Mouse (Mus musculus): ENCODE data around the gene Hoxa6.

DNA sequence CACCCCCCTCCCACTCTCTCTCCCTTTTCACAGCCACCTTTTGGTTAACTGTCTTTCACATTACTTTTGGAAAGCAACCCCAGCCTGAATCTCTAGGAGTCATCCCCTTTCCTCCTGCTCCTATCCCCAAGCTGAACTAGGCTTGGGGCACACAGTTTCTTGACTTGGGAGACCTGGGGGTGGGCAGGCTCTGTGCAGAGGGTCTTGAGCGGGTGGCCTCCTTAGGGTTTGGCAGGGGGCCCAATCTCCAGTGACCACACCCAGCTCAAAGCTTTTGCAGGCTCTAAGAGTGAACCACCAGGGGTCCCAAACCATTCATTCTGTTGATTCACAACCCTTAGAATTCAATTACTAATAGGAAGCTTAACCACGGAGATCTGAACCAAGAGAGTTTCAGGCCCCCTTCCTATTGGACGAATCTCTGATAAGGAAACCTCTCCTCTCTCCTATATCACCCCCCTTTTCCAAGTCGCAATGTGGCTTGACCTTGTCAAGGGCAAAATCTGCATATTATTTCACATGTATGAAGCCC lies 34.3 kb upstream of the Hoxa6 start:
- TF ChIP-seq TBP (IDR thresholded peaks at IDR 0.05; ENCODE audit: low read depth, low read length): no peak
- no peak for TF ChIP-seq SIN3A (IDR thresholded peaks at IDR 0.05; ENCODE audit: low read length)
- no peak for TF ChIP-seq CTCF (IDR thresholded peaks at IDR 0.05 in 2 of 3, conservative IDR thresholded peaks at IDR 0.05 in 1 of 3; ENCODE audit: control insufficient read depth in 1 of 3, insufficient read depth in 1 of 3, low read depth in 2 of 3, low read length in 3 of 3, poor library complexity in 1 of 3, severe bottlenecking in 1 of 3)
- no peak for TF ChIP-seq RAD21 (IDR thresholded peaks at IDR 0.05; ENCODE audit: low read depth, low read length)
- TF ChIP-seq SMC3 (IDR thresholded peaks at IDR 0.05; ENCODE audit: low read depth, low read length): no peak
- TF ChIP-seq POLR2A (IDR thresholded peaks at IDR 0.05; ENCODE audit: control insufficient read depth in 1 of 2, insufficient read depth in 1 of 2, low read depth in 1 of 2, low read length in 2 of 2, poor library complexity in 1 of 2): no peak
- TF ChIP-seq ZNF384 (IDR thresholded peaks at IDR 0.05; ENCODE audit: low read depth, low read length): no peak
- no peak for TF ChIP-seq E2F4 (IDR thresholded peaks at IDR 0.05; ENCODE audit: borderline replicate concordance, low read depth, low read length)
- TF ChIP-seq EP300 (IDR thresholded peaks at IDR 0.05; ENCODE audit: low read depth in 1 of 2, low read length in 2 of 2): no peak
- TF ChIP-seq HCFC1 (IDR thresholded peaks at IDR 0.05; ENCODE audit: low read depth, low read length): no peak
- TF ChIP-seq MYB (IDR thresholded peaks at IDR 0.05; ENCODE audit: low read depth, low read length): no peak
- no peak for TF ChIP-seq GATA1 (IDR thresholded peaks at IDR 0.05; ENCODE audit: low read depth, low read length)

Data from MEL (cell line).